Mouse (Mus musculus) kidney, adult 9 months (tissue): ENCODE data around the gene Usp50.

ENCODE experiments used
- DNase-seq: peaks from one replicate; pipeline ENCODE4 v3.0.0; 2022

The Usp50 gene

DNA sequence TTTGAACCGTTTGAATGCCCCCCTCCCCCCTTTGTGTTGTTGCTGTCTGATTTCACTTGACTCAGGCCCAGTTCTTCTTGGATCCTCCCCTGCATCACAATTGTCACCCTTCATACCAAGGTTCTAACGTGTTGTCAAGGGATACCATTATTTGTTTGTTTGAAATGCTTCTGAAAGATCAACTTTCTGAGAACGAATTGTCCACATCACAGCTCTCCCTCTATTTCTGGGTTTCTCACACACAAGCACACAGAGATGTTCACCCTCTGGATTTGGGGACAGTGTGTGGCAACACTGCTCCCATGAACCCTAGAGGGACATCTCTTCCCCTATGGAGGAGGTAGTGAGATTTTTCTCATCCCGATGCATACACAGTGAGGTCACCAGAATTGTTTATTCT is at the start of gene Usp50:
Gene Usp50, minus strand, starts transcription at position 101 of the 400 bp plus-strand sequence.
- DNase-seq: no peak

DNA sequence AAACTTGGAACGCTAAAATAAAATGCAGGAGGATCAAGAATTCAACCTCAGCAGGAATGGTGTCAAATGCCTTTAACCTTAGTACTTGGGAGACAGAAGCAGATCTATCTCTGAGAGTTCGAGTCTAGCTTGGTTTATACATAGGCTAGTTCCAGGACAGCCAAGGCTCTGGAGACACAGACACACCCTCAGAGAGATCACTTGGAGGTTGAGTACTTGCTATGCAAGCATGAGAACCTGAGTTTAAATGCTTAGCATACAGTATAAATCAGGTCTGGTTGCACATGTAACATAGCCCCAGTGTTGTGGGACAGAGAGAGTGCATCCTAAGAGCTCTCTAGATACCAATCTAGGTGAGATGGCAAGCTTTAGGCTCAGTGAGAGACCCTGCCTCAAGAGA is 34.1 kb upstream of the Usp50 start:
- DNase-seq: no peak

DNA sequence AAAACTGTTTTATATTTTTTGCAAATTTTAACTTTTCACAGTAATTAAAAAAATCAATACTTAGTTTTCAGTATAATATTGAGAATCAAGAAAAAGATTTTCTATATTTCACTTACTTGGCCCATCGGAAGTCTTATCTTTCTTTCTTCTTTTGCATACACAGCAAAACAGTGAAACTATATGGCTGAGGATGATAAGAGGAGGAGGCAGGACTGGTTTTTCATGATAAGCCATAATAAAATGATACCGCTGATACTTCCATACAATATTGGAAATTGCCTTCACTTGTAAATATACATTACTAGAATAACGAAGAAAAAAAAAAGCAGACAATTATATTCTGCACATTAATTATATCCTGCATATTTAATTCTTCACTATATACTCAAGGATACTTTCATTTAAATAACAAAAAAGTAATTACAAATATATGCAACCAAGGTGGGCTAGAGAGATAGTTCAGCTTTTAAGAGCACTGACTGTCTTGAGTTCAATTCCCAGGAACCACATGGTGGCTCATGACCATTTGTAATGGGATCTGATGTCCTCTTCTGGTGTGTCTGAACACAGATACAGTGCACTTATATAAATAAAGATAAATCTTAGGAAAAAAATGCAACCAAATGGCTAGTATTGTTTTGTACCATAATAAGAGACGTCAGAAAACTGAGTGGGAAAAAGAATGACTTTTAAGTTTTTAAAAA is 33.5 kb upstream of the Usp50 start:
- DNase-seq: no peak

DNA sequence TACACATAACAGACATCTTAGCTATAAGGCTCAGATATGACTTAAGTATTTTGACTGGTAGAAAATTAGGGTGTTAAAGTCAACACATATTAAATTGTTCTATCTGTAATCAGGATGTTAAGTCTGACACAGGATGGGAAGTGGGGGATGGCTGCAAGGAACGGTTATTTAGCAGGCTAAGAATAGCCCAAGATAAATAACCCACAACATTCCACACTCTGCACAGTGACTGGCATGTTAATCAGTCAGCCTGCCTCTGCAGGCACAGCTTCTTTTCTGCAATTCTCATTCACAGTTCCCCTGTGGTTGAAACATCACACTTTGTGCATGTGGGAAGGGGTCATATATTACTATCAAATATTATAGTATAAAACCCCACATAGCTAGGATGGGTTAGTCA is 32.6 kb upstream of the Usp50 start:
- no peak for DNase-seq

GRCm38 (mm10) chr2:126801980-126802379 is 18.7 kb upstream of the Usp50 start:
- no peak for DNase-seq

DNA sequence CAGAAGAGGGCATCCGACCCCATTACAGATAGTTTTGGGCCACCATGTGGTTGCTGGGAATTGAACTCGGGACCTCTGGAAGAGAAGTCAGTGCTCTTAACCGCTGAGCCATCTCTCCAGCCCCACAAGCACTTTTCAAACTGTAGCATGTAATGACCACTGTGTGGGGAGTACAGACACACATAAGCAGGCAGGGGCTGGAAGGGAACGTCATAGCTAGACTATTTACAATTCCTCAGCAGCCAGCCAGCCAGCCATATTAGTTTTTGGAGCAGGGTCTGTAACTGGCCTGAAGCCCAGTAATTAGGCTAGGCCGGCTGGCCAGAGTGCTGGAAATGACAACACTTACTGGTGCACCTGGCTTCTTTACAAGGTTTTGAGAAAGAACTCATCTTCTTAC is 15.2 kb upstream of the Usp50 start:
- DNase-seq: no peak

- DNase-seq: no peak
These were observed 12.4 kb upstream of the Usp50 start for GRCm38 (mm10) chr2:126795708-126796107.

GRCm38 (mm10) chr2:126792611-126793010 is 9.3 kb upstream of the Usp50 start:
- DNase-seq: no peak

DNA sequence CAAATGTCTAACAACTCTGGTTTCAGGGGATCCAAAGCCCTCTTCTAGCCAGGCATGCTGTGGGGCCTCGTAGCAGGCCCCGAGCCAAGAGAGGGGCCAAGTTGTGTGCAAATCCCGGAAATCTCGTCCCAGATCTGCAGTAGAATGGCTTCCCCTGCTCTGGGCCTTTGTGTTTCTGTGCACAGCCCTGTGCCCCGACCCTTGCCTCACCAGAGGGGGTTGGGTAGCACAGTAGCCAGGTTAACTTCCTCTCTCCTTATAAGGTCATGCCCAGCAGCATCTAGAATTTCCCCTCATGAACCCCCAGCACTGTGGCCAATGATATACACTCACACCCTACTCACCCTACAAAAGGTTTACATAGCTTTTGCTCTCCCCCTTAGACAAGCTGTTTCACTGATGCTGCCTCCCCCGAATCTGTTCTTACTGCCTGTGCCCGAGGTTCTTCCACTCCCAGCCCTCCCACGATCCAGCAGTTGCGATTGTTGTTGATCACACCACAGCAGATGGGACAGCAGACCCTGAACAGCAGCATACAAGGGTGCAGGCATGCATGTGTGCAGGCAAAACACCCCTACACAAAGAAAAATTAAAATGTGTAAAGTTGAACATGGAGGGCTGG is 4.6 kb upstream of the Usp50 start:
- no peak for DNase-seq

GRCm38 (mm10) chr2:126782433-126782832 is 837 bp downstream of the Usp50 start:
- peak; percentile 85 for DNase-seq

- DNase-seq: no peak
These were observed 1.8 kb downstream of the Usp50 start for GRCm38 (mm10) chr2:126781478-126781877.

- no peak for DNase-seq
These were observed 3.0 kb downstream of the Usp50 start for GRCm38 (mm10) chr2:126780286-126780685.

- DNase-seq: peak; percentile 44
These were observed 4.5 kb downstream of the Usp50 start for GRCm38 (mm10) chr2:126778806-126779205.

DNA sequence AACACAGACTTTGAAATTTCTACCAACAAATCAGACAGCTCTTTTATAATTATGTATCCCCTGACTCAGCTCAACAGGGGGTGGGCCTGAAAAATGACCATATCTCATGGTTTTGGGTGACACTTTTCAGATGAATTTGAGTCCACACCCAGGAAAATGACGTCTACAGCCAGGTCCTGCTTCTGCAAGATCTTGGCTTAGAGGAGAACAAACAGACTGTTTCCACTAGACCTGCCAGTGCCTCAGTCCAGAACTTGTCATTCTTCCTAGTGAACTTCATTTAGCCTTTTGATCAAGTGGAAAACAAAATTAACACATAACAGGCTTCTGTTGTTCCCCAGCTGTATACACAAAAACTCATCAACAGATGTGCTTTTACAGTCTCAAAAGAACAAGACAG is 6.9 kb downstream of the Usp50 start:
- DNase-seq: no peak

- DNase-seq: no peak
These were observed 7.3 kb downstream of the Usp50 start for GRCm38 (mm10) chr2:126775951-126776350.

- no peak for DNase-seq
These were observed 11.1 kb downstream of the Usp50 start for GRCm38 (mm10) chr2:126772217-126772616.

DNA sequence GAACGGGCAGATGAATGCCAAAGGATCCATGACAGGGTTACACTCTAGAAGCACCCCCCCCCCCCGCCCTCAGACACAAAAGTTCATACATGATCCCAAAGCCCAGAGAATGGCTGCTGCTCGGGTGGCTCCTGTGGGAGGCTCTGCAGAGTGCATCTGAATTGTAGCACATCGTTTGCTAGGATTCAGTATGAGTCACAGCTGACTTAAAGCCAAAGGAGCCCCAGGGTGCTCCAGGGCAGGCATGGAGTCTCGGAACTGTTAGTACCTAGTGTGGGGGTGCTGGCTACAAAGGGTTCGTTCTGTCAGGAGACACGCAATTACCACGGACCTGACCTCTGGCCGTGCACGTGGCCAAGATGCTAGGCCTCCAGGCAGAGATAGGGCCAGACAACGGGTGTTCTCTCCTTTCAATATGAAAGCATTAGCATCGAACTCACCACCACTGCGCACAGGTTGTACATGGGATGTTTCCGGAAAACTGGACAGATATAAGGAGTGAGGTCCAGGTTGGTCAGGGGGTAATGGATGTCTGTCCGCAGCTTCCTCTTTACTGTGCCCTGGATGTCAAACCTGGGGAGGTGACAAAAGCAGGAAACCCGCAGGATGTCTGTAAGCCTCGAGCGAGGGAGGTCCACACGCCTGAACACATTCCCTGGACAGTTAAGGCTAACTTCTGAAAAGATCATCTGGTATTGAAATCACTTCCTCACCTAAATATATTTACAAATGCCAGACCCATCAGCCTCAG is 13.7 kb downstream of the Usp50 start:
- DNase-seq: no peak

DNA sequence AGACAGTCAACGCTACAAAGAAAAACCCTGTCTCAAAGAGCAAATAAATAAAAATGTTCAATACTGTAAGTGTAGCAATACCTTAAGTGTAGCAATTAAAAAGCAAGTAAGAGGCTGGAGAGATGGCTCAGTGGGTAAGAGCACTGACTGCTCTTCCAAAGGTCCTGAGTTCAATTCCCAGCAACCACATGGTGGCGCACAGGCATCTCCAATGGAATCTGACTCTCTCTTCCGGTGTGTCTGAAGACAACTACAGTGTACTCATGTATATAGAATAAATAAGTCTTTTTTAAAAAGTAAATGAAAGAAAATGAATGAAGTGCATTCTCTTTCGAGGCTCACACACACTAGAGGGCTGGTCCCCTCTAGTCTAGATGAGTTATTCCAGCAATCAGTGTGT is 15.1 kb downstream of the Usp50 start:
- DNase-seq: no peak

- no peak for DNase-seq
These were observed 15.7 kb downstream of the Usp50 start for GRCm38 (mm10) chr2:126767599-126767998.

DNA sequence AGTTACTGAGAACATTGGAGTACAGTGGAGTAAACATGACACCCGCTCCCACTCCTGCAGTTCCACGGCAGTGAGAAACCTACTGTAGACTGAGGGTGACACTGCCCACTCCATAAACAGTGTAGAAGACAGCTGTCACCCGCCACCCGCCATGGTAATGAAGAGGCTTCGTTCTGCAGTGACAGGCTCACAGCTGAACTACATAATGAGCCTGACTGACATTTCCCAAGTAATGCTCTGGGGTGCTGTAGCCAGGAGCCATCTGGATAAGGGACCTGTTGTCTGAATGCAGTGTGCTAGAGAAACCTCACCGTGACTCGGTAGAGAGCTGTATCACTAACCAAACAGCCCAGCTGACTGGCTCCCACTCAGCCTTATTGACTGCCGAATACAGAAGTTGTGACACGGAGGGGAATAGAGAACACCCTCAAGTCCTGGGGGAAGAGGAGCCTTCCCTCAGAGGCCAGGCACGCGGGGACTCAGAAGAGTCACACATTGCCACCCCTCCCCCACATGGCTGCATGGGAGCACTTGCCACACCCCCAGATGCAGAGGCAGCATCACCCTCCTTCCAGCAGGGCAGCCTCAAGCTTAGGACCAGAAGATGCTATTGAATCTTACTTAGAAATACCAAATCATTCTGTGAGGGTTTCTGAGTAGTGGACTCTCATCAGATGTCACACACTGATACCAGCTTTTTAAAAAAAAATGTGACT is 17.2 kb downstream of the Usp50 start:
- no peak for DNase-seq

- DNase-seq: no peak
These were observed 23.9 kb downstream of the Usp50 start for GRCm38 (mm10) chr2:126759351-126759750.

DNA sequence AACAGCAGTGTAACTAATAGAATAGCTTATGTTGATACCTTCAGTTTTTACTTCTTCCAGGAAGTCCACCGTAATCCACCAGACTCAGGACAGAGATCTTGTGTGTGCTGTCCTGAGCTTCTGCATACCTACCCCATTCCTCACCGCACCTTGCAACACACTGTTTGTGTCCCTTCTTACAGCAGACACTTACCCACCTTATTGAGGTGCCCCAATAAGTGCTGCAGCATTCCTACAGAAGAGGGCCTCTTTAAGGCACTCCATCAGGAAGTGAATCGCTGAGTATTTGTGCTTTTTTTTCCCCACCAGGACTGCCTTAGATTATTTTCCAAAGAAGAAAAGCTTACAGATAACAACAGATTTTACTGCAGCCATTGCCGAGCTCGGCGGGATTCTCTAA is 27.6 kb downstream of the Usp50 start:
- no peak for DNase-seq

DNA sequence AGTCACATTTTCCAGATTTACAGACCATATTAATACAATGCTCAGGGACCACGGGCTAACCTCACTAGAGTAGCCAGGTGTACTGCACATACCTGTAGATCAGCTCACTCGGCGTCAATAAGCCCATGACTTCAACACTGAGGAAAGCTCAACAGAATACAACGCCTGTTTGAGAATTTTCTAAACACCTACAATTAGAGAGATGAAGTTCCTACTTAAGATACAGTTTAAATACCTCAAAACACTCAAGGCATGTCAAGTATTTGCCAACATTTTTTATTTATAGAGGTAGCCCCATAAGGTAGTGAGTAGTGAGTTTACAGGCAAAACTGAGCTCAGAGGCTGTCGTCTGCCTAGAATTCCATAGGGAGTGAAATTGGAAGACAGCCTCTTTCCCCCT is 39.9 kb downstream of the Usp50 start:
- DNase-seq: no peak

DNA sequence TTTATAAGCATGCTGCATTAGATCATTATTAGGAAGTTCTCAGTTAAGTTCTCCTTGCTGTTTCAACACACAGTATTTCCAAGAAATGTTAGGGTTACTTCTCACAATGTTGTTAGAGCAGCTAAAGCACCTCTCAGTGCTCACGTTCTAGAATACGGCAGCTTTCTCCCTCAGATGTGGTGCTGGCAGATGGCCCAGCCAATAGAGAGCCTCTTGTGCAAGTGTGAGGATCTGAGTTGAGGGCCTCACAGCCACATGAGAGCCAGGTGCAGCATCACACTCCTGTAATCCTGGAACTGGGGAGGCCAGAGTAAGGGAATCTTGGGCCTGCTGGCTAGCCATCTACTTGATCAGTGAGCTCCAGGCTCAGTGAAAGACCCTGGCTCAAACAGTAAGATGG is 43.0 kb downstream of the Usp50 start:
- no peak for DNase-seq
